Mouse (Mus musculus) hindbrain, embryonic 10.5 days (tissue): ENCODE measurements around the gene Abca12. TPM values are rescaled to one million over a fixed set of nuclear protein-coding genes. Genes with fewer than 3 reads are reported as not detected.

ENCODE experiments used
- DNase-seq: peaks from one replicate; pipeline ENCODE4 v3.0.0-alpha.2; 2017; ENCODE audit warnings: low spot score
- H3K27ac ChIP-seq: fragments of 300-500 bp; sonication (generic); 2 replicates; pipeline ENCODE4 v1.5.1; 2016; ENCODE audit warnings: mild to moderate bottlenecking, moderate library complexity
- H3K27me3 ChIP-seq: fragments of 300-500 bp; sonication (generic); 2 replicates; pipeline ENCODE4 v1.6.1; 2016; ENCODE audit warnings: mild to moderate bottlenecking; ENCODE audit not compliant: poor library complexity, insufficient read depth, severe bottlenecking
- H3K36me3 ChIP-seq: fragments of 300-500 bp; sonication (generic); 2 replicates; pipeline ENCODE4 v1.6.1; 2016; ENCODE audit warnings: mild to moderate bottlenecking, moderate library complexity
- H3K4me1 ChIP-seq: fragments of 300-500 bp; sonication (generic); replicated peaks from 2 replicates; pipeline ENCODE4 v1.6.1; 2016; ENCODE audit warnings: mild to moderate bottlenecking
- H3K4me3 ChIP-seq: fragments of 300-500 bp; sonication (generic); 2 replicates; pipeline ENCODE4 v1.5.1; 2016; ENCODE audit warnings: mild to moderate bottlenecking, moderate library complexity
- H3K9me3 ChIP-seq: fragments of 300-500 bp; sonication (generic); 2 replicates; pipeline ENCODE4 v1.6.1; 2016; ENCODE audit warnings: mild to moderate bottlenecking, moderate library complexity
- WGBS: fragments of 180-500 bp; shearing (Covaris S2); methylation state at CpG from one replicate; pipeline ENCODE4 v1.1.7; 2016; 5-methylcytosine and 5-hydroxymethylcytosine counted together
- polyA plus RNA-seq: library from polyadenylated mRNA; unstranded; fragments of >200 nt; fragmentation: Nextera tagmentation; extraction: Ambion mirVana; gene quantifications from 2 replicates; pipeline ENCODE4 v1.2.1, GENCODE M21; 2016

The Abca12 gene
- polyA plus RNA-seq, 1 experiment from 2014 or later = 0.04 TPM

- H3K27ac ChIP-seq = no peak overlapping the region
- WGBS = 91% methylated on average over 8 of the region's 8 CpGs
- no peaks in the 10 kb centered on the region for H3K4me1 ChIP-seq
- H3K4me3 ChIP-seq = no peak overlapping the region
- H3K36me3 ChIP-seq = no peaks in the 10 kb centered on the region
- H3K27me3 ChIP-seq = no peaks in the 10 kb centered on the region
- no peaks in the 10 kb centered on the region for H3K9me3 ChIP-seq
- no peak for DNase-seq
These were observed 28.1 kb downstream of the Abca12 start for GRCm38 (mm10) chr1:71386593-71386992.

GRCm38 (mm10) chr1:71384098-71384497 is 30.6 kb downstream of the Abca12 start:
- no peaks in the 10 kb centered on the region for H3K9me3 ChIP-seq
- H3K36me3 ChIP-seq = no peaks in the 10 kb centered on the region
- H3K27ac ChIP-seq = no peak overlapping the region
- DNase-seq = no peak
- no peak overlapping the region for H3K4me3 ChIP-seq
- H3K27me3 ChIP-seq = no peaks in the 10 kb centered on the region
- 84% methylated on average over 1 of the region's 1 CpGs for WGBS
- H3K4me1 ChIP-seq = no peaks in the 10 kb centered on the region

GRCm38 (mm10) chr1:71373090-71373489 is 41.6 kb downstream of the Abca12 start:
- Histone ChIP-seq H3K27ac (no peak overlapping the region), H3K4me3 (no peak overlapping the region), H3K4me1 (no peaks in the 10 kb centered on the region), H3K9me3 (no peaks in the 10 kb centered on the region), H3K36me3 (no peaks in the 10 kb centered on the region), H3K27me3 (no peaks in the 10 kb centered on the region)
- WGBS = 94% methylated on average over 5 of the region's 5 CpGs
- DNase-seq = no peak

DNA sequence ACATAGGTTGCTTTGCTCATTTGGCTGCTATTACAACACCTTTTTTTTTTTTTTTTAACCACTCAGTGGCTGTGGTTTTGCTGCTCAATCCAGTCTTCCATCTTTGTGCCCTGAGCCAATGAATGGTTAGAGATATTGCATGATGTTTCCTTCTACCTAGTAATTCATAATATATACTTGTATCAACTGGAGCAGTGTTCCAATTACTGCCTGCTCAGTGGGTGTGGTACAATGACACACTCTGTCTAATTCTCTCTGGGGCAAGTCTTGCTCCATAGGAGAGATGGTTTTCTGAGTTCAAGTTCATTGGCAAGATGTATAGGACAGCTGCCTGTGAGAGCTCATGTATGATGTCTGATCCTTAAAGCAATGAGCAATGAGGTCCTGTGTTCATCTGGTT is 44.4 kb downstream of the Abca12 start:
- Histone ChIP-seq H3K27me3 (no peaks in the 10 kb centered on the region), H3K27ac (no peak overlapping the region), H3K4me3 (no peak overlapping the region), H3K4me1 (no peaks in the 10 kb centered on the region), H3K9me3 (no peaks in the 10 kb centered on the region), H3K36me3 (no peaks in the 10 kb centered on the region)
- DNase-seq = no peak

GRCm38 (mm10) chr1:71367770-71368169 is 46.9 kb downstream of the Abca12 start:
- WGBS = 94% methylated on average over 1 of the region's 1 CpGs
- no peak for DNase-seq
- H3K9me3 ChIP-seq = no peaks in the 10 kb centered on the region
- no peaks in the 10 kb centered on the region for H3K36me3 ChIP-seq
- no peak overlapping the region for H3K4me3 ChIP-seq
- H3K4me1 ChIP-seq = no peaks in the 10 kb centered on the region
- no peak overlapping the region for H3K27ac ChIP-seq
- H3K27me3 ChIP-seq = no peaks in the 10 kb centered on the region

- 77% methylated on average over 3 of the region's 3 CpGs for WGBS
- DNase-seq = no peak
- H3K27me3 ChIP-seq = no peaks in the 10 kb centered on the region
These were observed 71.7 kb downstream of the Abca12 start for GRCm38 (mm10) chr1:71342861-71343554.

GRCm38 (mm10) chr1:71342261-71342594 is 72.5 kb downstream of the Abca12 start:
- peaks cover 6% of the 10 kb centered on the region; the same call in 1 of the 2 replicates for H3K4me1 ChIP-seq
- H3K4me3 ChIP-seq = no peak overlapping the region
- WGBS = 70% methylated on average over 4 of the region's 4 CpGs
- H3K27me3 ChIP-seq = no peaks in the 10 kb centered on the region
- no peaks in the 10 kb centered on the region for H3K9me3 ChIP-seq
- DNase-seq = no peak
- H3K36me3 ChIP-seq = no peaks in the 10 kb centered on the region
- no peak overlapping the region for H3K27ac ChIP-seq

More at GRCm38 (mm10) chr1:71342861-71343554, 71.7 kb downstream of the Abca12 start:
- Histone ChIP-seq H3K27ac (no peak overlapping the region), H3K9me3 (no peaks in the 10 kb centered on the region), H3K36me3 (no peaks in the 10 kb centered on the region), H3K4me3 (no peak overlapping the region), H3K4me1 (peaks cover 6% of the 10 kb centered on the region; the same call in 1 of the 2 replicates)

DNA sequence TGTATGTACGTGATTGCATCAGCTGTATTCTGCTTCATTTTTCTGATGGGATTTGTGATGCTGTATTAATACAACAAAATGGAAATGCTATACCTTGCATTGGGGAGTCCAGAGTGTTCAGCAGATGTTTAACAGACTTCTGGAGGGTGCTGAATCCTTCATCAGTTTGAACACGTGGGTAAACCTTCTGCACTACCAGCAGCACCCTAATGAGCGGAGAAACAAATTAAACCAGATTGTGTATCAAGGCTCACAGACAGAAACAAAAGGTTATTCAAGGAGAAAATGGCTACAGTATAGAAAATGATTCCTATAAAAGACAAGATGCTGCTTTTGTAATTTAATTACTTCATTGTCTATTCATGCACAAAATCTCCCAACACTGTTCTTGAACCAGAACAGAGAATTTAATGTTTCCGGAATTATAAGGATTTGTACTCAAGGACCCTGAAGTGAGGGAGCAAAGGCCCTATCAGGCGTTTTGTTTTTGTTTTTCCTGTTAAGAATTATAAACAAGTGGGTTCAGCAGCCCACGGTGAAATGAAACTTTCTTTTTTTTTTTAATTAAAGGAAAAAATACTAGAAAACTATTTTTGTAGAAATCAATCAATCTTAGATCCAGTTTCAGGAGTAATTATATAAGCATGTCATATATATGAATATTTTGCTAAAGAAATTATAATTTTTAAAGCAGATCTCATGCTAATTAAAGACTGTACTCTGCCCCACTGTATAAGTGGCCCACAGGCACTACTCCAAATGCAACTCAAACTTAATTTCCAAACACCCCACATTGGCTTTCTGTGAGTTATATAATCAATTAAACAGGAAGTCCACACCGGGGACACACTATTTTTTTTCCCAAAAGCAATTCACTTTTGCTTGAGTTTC is 73.1 kb downstream of the Abca12 start:
- Histone ChIP-seq H3K4me3 (no peak overlapping the region), H3K36me3 (no peaks in the 10 kb centered on the region), H3K9me3 (no peaks in the 10 kb centered on the region), H3K27ac (no peak overlapping the region), H3K27me3 (no peaks in the 10 kb centered on the region), H3K4me1 (peaks cover 6% of the 10 kb centered on the region; the same call in 1 of the 2 replicates)
- no peak for DNase-seq
- WGBS = 82% methylated on average over 7 of the region's 7 CpGs

DNA sequence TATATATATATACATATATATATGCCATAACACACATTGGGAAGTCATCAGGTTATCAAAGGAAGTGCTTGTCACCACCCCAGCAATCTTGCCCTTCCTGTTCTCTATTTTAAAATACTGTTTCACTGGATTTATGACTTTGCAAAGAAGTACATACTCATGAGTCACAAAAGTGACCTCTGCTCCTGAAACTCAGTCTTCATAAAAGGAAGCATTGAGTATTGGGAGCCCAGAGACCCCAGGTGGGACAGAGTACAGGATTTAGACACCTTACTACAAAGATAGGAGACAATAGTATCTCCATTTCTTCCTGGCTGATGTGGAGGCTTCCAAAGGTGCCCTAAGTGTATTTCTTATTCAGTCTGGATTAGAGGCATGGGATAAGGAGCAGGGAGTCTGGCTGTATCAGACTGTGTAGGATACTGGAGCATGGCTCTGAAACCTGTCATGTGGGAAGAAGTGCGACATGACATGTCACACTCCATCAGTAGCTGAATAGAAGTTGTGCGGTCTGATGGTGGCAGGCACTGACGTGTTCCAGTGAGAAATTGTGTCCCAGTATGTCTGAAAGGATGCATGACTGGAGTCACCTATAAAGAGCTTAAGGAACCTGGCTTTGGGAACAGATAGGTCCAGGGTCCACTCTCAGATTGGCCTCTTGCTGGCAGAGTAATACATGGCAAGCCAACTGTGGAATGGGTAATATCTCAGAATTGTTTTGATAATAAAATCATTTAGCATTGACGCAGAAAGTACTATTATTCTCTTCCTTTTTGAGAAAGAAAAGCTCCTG is 76.0 kb downstream of the Abca12 start:
- H3K9me3 ChIP-seq = no peaks in the 10 kb centered on the region
- DNase-seq = no peak

GRCm38 (mm10) chr1:71330349-71330748 is 84.4 kb downstream of the Abca12 start:
- no peaks in the 10 kb centered on the region for H3K36me3 ChIP-seq
- 83% methylated on average over 3 of the region's 3 CpGs for WGBS
- no peak overlapping the region for H3K4me3 ChIP-seq
- no peak overlapping the region for H3K27ac ChIP-seq
- no peak for DNase-seq
- no peaks in the 10 kb centered on the region for H3K4me1 ChIP-seq
- H3K9me3 ChIP-seq = no peaks in the 10 kb centered on the region
- no peaks in the 10 kb centered on the region for H3K27me3 ChIP-seq

More for the DNA sequence above, 76.0 kb downstream of the Abca12 start:
- 89% methylated on average over 4 of the region's 4 CpGs for WGBS
- Histone ChIP-seq H3K4me1 (peaks cover 6% of the 10 kb centered on the region; the same call in 1 of the 2 replicates), H3K27ac (no peak overlapping the region), H3K4me3 (no peak overlapping the region), H3K36me3 (no peaks in the 10 kb centered on the region), H3K27me3 (no peaks in the 10 kb centered on the region)

GRCm38 (mm10) chr1:71312171-71312570 is 102.5 kb downstream of the Abca12 start:
- Histone ChIP-seq H3K4me1 (no peaks in the 10 kb centered on the region), H3K4me3 (no peak overlapping the region), H3K36me3 (no peaks in the 10 kb centered on the region), H3K27ac (no peak overlapping the region), H3K27me3 (no peaks in the 10 kb centered on the region), H3K9me3 (no peaks in the 10 kb centered on the region)
- no peak for DNase-seq
- WGBS = 89% methylated on average over 4 of the region's 4 CpGs

DNA sequence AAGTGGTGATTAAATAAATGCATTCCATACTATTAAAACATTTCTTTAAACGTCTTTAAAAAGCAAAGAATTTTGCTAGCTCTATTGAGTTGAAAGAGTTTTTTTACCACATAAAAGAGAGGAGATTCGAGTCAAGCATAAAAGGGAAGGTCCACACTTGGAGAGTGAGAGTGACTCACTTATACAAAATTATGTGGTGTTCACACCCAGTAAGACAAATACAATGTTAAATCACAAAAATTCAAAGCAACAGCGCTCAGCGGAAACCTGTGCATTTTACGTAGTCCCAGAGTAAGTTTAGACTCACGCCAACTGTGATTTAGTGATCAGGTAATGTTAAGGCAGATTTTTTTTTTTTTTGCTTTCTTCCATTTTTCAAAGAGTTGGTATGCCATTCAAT is 104.1 kb downstream of the Abca12 start:
- Histone ChIP-seq H3K27me3 (no peaks in the 10 kb centered on the region), H3K9me3 (no peaks in the 10 kb centered on the region), H3K27ac (no peak overlapping the region), H3K4me1 (no peaks in the 10 kb centered on the region), H3K4me3 (no peak overlapping the region), H3K36me3 (no peaks in the 10 kb centered on the region)
- 91% methylated on average over 6 of the region's 6 CpGs for WGBS
- no peak for DNase-seq

DNA sequence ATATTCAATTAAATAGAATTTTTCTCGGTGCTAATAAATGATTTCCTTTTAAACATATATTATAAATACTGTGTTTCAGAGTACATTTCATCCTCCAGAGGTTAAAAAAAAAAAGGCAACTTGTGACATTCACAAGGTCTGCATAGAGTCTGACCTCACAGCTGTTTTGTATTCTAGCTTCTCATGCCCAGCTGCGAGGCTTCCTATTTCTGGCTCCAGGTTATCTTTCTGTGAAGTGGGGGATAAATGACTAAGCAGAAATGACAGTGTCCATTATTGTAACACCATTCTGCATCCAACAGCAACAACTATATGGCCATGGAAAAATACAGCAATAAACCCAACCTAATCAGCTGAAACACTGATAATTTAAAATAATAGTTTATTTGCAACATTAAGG is 107.3 kb downstream of the Abca12 start:
- Histone ChIP-seq H3K27ac (no peak overlapping the region), H3K4me3 (no peak overlapping the region), H3K9me3 (no peaks in the 10 kb centered on the region), H3K27me3 (no peaks in the 10 kb centered on the region), H3K36me3 (no peaks in the 10 kb centered on the region), H3K4me1 (no peaks in the 10 kb centered on the region)
- 68% methylated on average over 2 of the region's 2 CpGs for WGBS
- no peak for DNase-seq
